Mouse (Mus musculus) cerebral cortex, adult 2 months (tissue): ENCODE results near the gene Nup107.

Experiments
- WGBS: fragments of 180-500 bp; shearing (Covaris S2); methylation state at CpG from one replicate; pipeline ENCODE4 v1.1.7; 2018; 5-methylcytosine and 5-hydroxymethylcytosine counted together

The Nup107 gene

DNA sequence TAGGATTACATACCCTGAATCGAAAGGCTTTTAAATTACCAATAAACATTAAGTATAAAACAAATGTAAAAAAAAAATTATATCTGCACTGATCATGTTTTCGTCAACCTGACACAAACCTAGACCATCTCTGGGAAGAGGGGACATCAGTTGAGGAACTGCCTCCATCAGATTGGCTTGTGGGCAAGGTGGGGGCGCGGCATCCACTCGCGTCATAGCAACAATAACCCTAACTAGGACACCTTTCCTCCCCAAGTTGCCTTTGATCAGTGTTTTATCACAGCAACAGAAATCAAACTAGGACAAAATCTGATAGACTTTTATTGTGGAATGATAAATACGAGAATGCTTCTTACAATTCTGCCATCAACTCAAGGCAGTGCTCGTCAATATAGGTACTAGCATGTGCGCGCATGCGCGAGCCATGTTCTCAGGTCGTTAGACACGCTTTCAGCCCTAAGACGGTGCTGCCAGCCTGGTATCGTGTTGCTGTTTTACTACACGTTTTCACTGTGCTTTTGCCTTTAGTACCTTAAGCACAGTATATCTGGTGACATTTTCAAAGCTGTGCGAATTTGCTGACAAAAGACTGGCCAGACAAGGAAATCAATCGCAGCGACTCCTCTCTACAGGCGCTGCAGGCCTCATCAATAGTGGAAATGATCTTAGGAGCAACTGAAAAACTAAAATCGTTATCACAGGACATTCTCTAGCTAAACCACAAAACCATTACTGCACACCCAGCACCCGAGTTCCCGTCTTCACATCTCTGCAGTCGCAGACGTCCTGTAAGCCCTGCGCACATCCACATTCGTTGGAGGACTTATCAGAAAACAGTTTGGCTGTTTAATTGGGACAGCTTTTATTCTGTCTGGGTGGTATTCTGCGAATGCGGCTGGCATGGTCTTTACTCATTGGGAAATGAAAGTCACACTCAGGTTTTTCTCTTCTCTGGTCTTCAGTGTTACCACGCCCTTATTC, 11.7 kb upstream of the Nup107 start:
- 88% methylated on average over 31 of the region's 31 CpGs for WGBS

DNA sequence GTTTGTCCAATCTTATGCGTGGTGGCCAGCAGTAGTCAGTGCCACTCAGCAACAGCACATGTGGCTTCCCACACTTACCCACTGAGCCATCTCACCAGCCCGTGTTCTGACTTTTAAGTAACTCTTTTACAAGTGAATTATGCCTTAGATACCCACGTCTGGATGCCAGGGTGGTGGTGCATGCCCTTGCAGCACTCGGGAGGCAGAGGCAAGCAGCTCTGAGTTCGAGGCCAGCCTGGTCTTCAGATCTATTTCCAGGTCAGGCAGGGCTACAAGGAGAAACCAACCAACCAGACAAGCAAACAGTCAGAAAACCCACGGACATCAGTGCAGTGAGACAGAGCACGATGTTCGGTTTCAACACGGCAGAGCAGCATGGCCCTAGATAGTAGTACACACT, 9.4 kb upstream of the Nup107 start:
- 94% methylated on average over 9 of the region's 9 CpGs for WGBS

DNA sequence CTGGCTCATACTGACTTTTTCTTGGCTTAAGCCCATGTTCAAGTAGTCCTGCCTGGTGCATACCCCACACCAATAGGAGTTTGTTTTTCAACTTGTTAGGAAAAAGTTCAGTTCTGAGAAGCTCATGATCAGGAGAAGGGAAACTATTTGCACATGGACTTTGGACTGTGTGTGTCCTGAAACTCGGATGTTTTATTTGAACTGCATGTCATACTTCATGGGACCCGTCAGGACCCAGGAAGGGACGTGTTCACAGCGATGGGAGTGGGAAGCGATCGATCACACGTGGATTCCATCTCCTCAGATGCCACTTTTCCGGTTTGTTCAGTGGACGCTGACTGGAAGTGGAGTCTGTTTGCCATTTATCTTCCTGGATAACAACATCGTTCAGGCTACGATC, 7.3 kb upstream of the Nup107 start:
- WGBS, result 92% methylated on average over 11 of the region's 11 CpGs

DNA sequence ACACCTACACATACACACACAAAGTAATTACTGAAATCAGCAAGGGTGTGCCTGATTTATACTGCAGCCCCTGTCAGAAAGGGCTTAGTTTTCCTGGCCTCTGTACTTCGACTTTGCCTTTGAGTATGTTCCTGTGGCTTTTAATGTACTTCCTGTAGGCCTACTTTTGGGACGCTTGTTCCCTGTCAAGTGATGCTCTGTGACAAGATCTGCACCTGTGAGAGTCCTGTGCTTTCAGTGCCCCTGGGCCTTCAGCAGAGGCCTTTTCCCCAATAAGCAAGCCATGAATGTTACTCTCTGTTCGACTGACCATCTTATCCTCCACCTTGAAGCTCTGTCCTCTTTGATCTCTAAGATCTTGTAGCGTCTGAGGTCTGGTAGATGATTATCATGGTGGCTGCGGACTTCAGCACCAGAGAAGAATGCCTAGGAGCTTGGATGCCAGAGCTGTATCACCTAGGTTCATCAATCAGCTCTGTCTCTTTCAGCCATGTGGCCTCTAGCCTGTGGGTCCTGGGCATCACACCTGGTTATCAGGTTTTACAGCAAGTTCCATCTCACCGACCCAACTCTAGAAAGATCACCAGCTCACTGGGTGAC, 6.0 kb upstream of the Nup107 start:
- 90% methylated on average over 6 of the region's 6 CpGs for WGBS

DNA sequence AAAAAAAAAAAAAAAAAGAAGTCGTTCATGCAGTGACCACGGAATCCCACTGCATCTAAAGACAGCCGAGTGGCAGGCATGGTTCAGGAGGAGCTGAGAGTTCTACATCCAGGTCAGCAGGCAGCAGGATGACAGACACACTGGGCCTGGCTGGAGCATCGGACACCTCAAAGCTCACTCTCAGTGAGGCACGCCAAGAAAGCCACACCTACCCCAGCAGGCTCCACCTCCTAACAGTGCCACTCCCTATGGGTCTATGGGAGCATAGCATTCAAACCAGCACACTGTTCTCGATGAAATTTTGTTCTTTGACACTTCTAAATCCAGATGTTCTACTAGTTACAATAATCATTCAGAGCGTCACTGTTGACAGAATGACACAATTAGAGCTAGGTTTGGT, 5.2 kb upstream of the Nup107 start:
- WGBS, result 79% methylated on average over 7 of the region's 7 CpGs

DNA sequence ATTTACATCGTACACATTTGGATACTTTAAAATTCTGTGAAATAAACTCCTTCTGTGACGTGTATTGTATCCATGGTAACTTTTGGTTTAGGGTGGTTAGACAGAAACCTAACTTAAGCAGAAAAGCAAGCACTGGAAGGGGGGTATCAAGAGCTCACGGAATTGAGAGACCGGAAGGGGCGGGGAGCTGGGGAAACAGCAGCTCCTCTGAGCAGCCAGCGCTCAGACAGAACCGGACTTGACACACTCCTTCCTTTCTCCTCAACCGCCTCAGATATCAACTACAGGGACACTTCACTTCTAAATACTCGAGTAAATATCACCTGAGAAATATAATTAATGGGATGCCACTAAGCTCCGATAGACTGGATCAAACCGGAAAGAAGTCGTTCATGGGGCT, 4.6 kb upstream of the Nup107 start:
- WGBS, result 88% methylated on average over 12 of the region's 12 CpGs

DNA sequence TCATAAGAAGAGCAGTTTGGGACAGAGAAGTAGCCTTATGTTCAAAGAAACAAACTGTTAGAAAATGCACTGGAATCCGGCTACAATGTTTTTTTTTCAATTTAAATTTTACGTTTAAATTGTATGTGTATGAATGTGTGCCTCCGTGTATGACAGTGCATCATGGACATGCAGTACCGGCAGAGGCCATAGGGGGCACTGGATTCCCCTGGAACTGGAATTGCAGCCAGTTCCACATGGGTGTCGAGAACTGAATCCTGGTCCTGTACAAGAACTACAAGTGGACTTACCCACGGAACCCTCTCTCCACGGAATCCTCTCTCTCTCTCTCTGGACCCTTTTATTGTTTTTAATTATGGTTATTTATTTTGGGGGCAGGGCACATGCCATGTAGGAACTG, 3.7 kb upstream of the Nup107 start:
- WGBS, result 93% methylated on average over 7 of the region's 7 CpGs

DNA sequence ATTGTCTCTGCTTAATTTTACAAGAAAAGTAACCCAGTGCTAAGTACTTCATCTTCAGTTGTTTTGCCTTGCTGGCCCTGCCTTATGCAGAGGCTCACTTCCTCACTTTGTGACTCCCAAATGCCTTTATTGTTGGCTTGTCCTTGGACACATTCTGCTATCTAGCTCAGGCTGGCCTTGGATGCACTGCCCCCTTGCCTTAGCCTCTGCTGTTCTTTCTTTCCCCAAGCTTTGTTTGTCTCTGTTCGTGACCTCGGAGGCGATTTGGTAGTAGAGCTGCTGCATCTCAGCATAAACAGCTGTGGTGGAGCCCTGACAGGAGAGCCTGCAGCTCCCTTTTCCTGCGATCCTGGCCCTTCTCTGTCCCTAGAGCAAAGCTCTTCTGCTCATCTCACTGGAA, 2.7 kb upstream of the Nup107 start:
- WGBS, result 80% methylated on average over 4 of the region's 4 CpGs

DNA sequence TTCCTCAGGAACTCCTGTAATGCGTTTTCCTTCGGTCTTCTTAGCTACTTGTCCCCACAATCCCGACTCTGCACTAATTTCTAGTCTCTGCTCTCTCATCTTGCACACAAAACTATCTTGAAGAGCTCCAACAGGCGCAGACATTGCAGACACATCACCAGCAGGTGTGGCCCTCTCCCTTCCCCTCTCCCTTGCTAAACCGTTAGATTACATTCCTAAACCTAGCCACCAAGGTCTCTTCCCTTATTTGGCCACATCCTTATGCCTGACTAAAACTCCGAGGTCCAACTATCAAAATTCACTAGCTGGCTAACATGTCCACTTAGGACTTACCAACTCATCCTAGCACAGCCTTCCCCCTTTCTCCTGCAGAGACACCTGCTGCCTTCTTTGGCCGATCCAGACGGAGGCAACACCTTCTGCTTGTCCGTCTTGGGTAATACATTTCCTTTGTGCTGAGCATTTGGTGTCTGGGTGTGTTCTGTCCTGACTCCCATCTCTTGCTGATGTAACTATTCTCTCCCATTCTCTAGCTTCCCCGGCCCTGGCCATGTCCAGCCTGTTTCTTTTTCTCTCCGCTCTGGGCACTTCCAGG, 1.0 kb upstream of the Nup107 start:
- WGBS, result 75% methylated on average over 11 of the region's 11 CpGs

DNA sequence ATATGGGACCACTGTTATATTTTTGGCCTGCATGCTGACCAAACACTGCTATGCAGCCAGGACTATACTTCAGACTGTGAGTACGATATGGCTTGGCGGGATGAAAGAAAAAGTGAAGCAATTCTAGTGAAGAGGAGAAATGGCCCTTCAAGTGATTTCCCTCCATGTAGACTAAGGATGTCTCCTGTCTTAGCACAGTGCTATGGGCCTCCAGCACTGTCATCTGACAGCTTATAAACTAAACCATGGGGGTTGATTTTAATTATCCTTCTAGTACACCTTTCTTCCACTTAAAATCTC, 1.4 kb downstream of the Nup107 start:
- 93% methylated on average over 2 of the region's 2 CpGs for WGBS

DNA sequence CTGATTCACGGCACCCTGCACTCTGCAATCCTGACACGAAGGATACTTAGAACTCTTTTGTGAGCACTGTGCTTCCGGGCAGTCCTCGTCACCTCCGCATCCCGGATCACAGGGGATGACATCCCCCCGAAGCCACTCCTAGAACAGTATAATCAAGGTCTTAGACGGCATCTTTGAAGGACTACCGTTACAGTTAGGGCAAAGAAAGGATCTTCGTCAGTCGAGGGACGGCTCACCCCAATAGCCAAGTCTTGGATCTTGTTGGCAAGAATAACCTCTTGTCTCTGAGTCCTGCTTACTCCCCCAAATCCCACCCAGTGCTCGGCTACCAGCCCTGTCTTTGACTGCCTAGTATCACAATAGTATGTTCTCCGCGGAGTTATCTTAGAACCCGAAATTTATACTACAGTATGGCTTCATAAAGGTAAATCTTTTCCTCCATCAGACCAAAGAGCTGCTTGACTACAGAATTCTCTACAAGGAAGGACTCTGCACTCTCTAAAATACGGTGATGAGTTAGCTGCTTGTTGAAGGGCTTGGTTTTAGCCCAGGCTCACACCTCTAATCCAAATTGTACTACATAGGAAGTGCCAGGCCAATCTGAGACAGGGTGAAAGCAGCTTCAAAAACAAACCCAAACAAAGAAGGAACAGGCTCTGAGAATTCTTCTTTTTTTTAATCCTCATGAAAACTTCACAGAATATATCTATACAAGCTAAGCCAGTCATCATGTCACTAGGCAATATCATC, 1.9 kb downstream of the Nup107 start:
- 94% methylated on average over 17 of the region's 17 CpGs for WGBS

DNA sequence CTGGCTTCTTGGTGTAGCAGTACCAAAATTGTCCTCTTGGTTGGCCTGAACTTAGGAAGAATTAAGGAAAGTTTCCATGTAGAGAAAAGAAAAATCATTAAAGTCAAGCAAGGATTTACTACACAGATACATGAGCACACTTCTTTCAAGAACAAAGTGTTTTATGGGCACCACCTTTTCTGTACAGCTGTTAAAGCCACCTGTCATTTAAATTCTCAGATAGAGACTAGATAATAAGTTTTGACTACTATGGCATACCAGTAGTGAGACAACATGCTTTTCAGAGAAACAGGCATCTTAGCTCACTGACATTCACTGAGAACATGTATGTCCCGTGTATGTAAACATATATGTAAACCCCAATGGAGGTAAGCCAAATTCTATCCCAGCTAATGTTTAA, 2.5 kb downstream of the Nup107 start:
- 91% methylated on average over 1 of the region's 1 CpGs for WGBS

DNA sequence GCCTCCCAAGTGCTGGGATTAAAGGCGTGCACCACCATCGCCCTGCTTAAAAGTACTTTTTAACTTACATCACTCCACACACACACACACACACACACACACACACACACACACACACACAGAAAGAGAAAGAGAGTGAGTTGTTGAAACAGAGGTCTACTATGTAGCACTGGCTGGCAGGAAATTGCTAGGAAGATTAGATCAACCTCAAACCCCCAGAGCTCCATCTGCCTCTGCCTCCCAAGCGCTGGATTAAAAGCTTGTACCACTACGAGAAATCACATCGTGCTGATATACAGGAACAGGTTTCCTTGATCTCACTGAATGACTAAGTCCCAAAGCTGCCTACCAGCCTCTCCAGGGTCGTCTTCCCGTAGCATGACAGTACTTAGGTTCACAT, 7.9 kb downstream of the Nup107 start:
- WGBS, result 95% methylated on average over 7 of the region's 7 CpGs

DNA sequence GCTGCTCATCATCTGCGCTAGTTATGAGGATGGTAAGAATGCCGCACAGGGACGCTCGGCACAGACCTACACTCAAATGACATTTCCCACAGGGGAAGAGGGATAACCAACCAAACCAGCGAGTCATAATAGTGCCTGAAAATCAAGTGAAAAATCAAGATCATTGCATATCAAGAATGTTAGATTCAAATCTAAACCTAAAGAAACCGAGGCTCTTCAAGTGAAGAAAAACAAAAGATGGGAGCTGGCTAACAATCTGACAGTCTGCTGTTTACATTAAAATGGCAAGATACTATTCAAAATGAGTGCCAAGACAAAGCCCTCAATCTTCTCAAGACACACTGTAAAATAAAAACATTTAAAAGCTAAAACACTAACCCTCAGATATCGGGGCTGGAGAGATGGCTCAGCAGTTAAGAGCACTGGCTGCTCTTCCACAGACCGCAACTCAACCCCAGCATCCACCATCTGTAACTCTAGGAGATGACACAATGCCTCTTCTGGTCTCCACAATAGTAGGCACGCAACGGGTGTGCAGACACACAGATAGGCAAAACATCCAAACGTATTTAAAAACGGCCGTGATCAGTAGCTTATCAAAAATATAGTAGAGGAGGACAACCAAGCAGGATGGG, 8.6 kb downstream of the Nup107 start:
- 96% methylated on average over 13 of the region's 13 CpGs for WGBS

DNA sequence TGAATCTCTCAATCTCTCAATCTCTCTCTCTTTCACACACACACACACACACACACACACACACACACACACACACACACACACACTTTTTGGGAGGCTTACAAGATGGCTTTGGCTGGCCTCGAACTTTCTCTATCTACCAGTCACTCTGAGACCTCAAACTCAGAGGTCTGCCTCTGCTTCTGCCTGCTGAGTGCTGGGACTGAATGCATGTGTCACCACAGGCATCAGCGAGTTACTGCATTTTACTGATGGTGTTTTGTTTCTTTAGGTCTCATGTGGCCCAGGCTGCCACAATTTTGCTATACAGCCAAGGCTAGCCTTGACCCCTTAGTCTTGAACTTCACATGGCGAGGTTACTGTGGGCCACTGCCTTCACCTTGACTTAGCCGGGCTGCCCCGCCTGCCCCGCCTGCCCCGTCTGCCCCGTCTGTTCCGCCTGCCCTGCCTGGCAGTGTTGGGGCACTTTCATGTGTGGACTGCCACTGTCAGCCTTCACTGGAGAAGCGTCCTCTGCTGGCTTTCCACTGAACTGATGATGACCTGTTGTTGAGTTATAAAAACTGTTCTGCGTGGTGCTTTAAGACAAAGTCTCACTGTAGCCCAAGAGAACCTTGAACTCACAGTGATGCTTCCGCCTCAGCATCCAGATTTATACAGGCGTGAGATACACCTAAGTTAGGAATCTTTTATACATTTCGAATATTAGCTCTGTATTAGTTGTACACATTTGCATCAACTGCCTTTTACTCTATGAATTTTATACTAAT, 9.8 kb downstream of the Nup107 start:
- WGBS, result 94% methylated on average over 14 of the region's 14 CpGs

DNA sequence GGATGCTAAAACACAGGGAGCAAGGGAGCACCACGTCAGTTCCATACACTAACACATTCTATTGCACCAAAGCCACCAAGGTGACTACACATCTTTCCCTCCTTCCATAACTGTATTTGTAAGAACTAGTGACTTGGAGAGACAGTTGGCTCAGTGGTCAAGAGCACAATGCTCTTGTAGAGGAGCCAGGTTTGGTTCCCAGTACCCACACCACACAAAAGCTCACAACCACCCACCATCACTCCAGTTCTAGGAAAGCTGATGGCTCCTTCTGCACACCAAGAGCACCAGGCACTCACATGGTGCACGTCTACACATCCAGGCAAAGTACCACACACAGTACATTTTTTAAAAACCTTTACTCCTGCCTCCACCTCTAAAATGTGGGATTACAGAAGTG, 10.4 kb downstream of the Nup107 start:
- WGBS, result 90% methylated on average over 2 of the region's 2 CpGs

DNA sequence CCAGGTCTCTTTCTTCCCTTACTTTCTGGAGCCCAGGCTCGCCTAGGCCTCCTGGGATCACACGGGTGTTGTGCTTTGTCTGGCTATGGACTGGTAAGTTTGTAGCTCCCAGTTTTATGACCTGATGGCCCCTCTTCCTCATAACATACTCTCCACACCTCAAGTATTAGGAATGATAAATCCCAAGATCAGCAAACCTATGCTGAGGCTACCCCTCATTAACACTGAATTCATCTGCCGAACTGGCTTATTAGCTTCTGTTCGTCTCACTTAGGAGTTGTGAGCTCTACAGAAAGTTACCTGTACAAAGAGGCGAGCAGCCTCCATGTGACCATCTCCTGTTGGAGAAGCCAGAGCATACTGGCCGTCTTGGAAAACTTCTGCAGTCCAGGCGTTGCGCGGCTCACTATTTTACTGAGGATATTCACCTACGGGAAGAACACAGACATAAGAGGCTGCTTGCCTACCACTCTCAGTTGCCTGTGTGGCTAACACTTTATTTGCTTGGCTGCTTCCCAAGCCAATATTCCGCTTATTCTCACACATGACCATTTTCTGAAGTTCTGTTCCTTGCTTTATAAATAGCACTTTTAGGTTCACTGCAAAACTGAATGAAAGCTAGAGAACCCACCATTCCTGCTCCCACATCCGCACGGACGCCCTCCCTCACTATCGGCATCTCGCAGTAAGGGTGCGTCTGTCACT, 11.3 kb downstream of the Nup107 start:
- WGBS, result 96% methylated on average over 17 of the region's 17 CpGs

DNA sequence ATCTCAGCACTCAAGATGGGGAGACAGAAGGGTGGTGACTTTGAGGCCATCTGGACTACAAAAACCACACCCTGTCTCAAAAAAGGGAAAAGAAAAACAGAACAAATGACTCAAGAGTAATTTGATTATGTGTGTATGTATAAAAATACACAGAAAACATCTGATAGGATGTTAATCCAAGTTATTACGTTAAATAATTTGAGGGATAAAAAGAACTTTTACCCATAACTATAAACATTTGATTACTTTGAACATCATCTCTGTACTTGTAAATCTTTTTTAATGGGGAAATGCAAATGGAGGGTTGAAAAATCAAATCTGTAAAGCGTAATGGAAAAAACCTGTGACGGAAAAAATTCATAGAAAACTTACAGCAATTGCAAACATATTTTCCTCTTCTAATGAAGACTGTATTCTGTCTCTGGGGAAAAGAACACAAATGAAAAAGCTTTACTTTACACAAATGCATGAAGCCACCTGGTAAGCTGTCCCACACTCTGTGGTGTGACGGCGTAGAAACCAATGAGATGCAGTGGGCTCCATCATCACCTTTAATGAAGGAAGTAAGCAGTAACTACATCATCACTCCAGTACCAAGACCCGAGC, 12.1 kb downstream of the Nup107 start:
- 93% methylated on average over 6 of the region's 6 CpGs for WGBS

DNA sequence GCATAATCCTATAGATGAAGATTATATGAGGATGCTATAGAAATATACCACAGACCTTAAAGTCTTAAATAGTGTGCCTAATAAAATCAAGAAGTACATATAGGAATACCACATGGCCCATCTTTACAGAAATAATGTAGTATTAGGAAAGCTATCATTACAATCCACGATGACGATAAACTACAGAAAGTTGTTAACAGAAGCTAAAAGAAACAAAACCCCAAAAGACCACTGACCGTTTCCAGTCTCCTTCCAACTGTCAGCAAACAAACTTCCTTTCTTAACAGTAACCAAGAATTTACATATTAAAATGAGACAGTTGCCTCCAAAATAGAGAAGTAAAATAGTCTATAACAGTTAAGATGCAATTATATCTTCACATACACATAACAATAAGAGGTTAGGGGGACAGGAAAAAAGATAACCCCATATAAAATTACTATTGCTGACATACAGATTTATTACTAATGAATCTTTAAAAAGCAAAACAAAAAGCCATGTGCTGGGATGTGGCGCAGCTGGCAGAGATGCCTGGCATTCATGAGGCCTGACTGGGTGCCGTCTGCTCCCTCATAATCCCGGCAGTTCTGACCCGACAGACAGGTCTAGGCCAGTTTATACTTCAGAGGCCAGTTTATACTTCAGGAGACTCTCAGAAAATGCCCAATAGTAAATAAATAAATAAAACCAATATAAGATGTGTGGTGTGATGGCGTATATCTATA, 12.8 kb downstream of the Nup107 start:
- WGBS, result 82% methylated on average over 8 of the region's 8 CpGs
